Mouse (Mus musculus): ENCODE data around the gene Cyp21a1. TPM values are rescaled to one million over a fixed set of nuclear protein-coding genes. Genes with fewer than 3 reads are reported as not detected.
A peak's percentile ranks its signal among the peaks of the same experiment; 100 is the strongest.
"Not testable (repeated sequence)": the region's sequence is repeated elsewhere in the genome, so short reads cannot be mapped to it uniquely, and the experiment has no call there.

The Cyp21a1 gene
- total and polyA plus RNA-seq, 3 experiments = 0.20 TPM; not detected in 2

DNA sequence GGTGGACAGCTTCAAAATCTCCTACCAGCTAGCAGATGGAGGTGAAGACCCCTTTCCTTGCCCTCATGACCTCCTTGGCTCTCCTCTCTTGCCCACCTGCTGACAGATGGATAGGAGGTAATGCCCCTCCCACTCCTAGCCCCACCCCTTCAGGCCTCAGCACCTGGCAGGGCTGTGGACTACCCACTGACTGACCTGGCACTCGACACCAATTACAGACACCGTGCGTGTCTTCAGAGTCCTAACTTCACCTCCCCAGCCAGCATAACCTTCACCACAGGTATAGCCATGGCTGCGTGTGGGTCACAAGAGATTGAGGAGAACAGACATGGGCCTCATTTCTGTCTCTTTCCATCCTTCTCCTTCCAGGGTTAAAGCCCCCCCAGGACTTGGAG, 4.8 kb downstream of the Cyp21a1 start:
- Histone ChIP-seq H3K4me3 (no peak overlapping the region), H3K36me3 (ENCODE audit: control insufficient read depth, insufficient read depth, low read length) (no peaks in the 10 kb centered on the region), H3K9ac (ENCODE audit: low read depth, low read length) (no peak overlapping the region), H3K79me2 (replicated peaks; ENCODE audit: control insufficient read depth, insufficient read depth, low read length) (no peaks in the 10 kb centered on the region), H3K4me1 (ENCODE audit: control insufficient read depth, insufficient read depth, low read length) (no peaks in the 10 kb centered on the region), H3K27me3 (ENCODE audit: control insufficient read depth, insufficient read depth, low read length) (no peaks in the 10 kb centered on the region), H3K27ac (no peak overlapping the region)
- TF ChIP-seq EP300 (IDR thresholded peaks at IDR 0.05; ENCODE audit: insufficient read depth, low read depth, low read length) = no peak
- TF ChIP-seq POLR2A (IDR thresholded peaks at IDR 0.05; ENCODE audit: insufficient read depth, low read depth, low read length) = no peak
- no peak for TF ChIP-seq CTCF (IDR thresholded peaks at IDR 0.05)
- no peak for DNase-seq
- WGBS = 84% methylated on average over 4 of the region's 4 CpGs
- intact Hi-C loops (cut with DNase I) = no loop called here

- Histone ChIP-seq H3K4me3 (no peak overlapping the region), H3K36me3 (ENCODE audit: control insufficient read depth, insufficient read depth, low read length) (no peaks in the 10 kb centered on the region), H3K4me1 (ENCODE audit: control insufficient read depth, insufficient read depth, low read length) (no peaks in the 10 kb centered on the region), H3K27me3 (ENCODE audit: control insufficient read depth, insufficient read depth, low read length) (no peaks in the 10 kb centered on the region), H3K9ac (ENCODE audit: low read depth, low read length) (no peak overlapping the region), H3K79me2 (replicated peaks; ENCODE audit: control insufficient read depth, insufficient read depth, low read length) (no peaks in the 10 kb centered on the region), H3K27ac (no peak overlapping the region)
- intact Hi-C loops (cut with DNase I) = no loop called here
- no peak for TF ChIP-seq EP300 (IDR thresholded peaks at IDR 0.05; ENCODE audit: insufficient read depth, low read depth, low read length)
- TF ChIP-seq CTCF (IDR thresholded peaks at IDR 0.05) = no peak
- TF ChIP-seq POLR2A (IDR thresholded peaks at IDR 0.05; ENCODE audit: insufficient read depth, low read depth, low read length) = no peak
- 86% methylated on average over 17 of the region's 17 CpGs for WGBS
- no peak for DNase-seq
Measured at GRCm38 (mm10) chr17:34798866-34799530, 5.4 kb downstream of the Cyp21a1 start.

DNA sequence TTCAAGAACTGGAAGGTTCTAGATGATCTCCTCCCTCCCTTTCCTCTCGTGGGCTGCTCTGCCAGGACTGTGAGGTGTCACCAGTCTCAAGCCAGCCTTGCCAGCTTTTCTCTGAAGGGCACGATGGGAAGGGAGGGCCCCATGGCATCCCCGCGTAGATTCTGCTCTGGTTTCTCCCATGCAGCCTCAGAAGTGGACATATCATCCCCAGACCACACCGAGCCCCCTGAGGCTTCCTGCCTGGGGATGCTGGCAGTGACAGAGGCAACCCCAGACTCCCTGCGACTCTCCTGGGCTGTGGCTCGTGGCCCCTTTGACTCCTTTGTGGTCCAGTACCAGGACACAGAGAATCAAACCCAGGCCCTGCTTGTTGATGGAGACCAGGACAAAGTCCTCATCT, 6.3 kb downstream of the Cyp21a1 start:
- H3K4me3 ChIP-seq; H3K4me1 ChIP-seq (ENCODE audit: control insufficient read depth, insufficient read depth, low read length); H3K36me3 ChIP-seq (ENCODE audit: control insufficient read depth, insufficient read depth, low read length); H3K79me2 ChIP-seq (replicated peaks; ENCODE audit: control insufficient read depth, insufficient read depth, low read length); H3K27ac ChIP-seq; H3K27me3 ChIP-seq (ENCODE audit: control insufficient read depth, insufficient read depth, low read length); DNase-seq; intact Hi-C loops (cut with DNase I); H3K9ac ChIP-seq (ENCODE audit: low read depth, low read length): not testable (repeated sequence)
- WGBS = 71% methylated on average over 6 of the region's 7 CpGs

- H3K79me2 ChIP-seq (replicated peaks; ENCODE audit: control insufficient read depth, insufficient read depth, low read length); H3K4me1 ChIP-seq (ENCODE audit: control insufficient read depth, insufficient read depth, low read length); H3K9ac ChIP-seq (ENCODE audit: low read depth, low read length); H3K27ac ChIP-seq; H3K27me3 ChIP-seq (ENCODE audit: control insufficient read depth, insufficient read depth, low read length); intact Hi-C loops (cut with DNase I); DNase-seq; H3K36me3 ChIP-seq (ENCODE audit: control insufficient read depth, insufficient read depth, low read length); H3K4me3 ChIP-seq: not testable (repeated sequence)
- 68% methylated on average over 10 of the region's 10 CpGs for WGBS
Measured at GRCm38 (mm10) chr17:34797211-34797995, 7.0 kb downstream of the Cyp21a1 start.

DNA sequence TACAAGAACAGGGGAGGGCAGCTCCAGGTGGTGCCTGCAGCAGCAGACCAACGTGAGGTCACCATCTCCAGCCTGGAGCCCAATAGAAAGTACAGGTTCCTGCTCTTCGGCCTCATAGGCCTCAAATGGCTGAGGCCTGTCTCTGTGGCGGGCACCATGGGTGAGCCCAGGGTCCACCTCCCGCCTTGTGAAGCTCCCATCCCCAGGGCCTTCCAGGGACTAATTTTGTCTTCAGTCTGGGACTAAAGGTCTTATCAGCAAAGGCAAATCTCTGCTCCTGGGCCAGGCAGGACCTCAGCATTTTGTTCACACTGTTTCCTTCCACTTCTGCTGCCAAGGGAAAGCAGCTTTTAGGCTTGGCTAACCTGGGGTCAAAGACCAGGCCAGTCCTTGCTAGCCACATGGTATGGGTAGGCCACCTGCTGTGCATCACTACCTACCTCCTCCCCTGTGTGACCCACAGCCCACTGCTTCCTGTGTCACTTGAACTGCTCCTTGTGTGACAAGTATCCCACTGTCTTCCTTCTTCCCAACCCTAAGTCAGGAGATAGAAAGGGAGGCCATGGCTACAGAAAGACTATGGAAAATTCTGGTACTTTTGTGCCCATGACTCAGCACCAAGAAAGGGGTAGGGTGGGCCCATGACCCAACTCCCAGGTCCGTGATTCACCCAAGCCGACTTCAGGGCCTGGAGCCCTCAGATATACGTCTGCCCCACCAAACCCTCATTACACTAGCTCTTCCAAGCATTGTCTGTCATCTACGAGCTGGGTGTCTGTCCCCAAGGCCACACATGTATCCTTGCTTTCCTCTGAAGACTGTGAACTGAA, 7.8 kb downstream of the Cyp21a1 start:
- Histone ChIP-seq H3K27me3 (ENCODE audit: control insufficient read depth, insufficient read depth, low read length) (no peaks in the 10 kb centered on the region), H3K4me3 (no peak overlapping the region), H3K79me2 (replicated peaks; ENCODE audit: control insufficient read depth, insufficient read depth, low read length) (no peaks in the 10 kb centered on the region), H3K36me3 (ENCODE audit: control insufficient read depth, insufficient read depth, low read length) (no peaks in the 10 kb centered on the region), H3K9ac (ENCODE audit: low read depth, low read length) (no peak overlapping the region), H3K27ac (no peak overlapping the region), H3K4me1 (ENCODE audit: control insufficient read depth, insufficient read depth, low read length) (no peaks in the 10 kb centered on the region)
- no peak for TF ChIP-seq POLR2A (IDR thresholded peaks at IDR 0.05; ENCODE audit: insufficient read depth, low read depth, low read length)
- TF ChIP-seq EP300 (IDR thresholded peaks at IDR 0.05; ENCODE audit: insufficient read depth, low read depth, low read length) = no peak
- no peak for TF ChIP-seq CTCF (IDR thresholded peaks at IDR 0.05)
- no peak for DNase-seq
- WGBS = 89% methylated on average over 8 of the region's 8 CpGs
- intact Hi-C loops (cut with DNase I) = no loop called here

- peak; percentile 25 to 68 for DNase-seq
- 66% methylated on average over 9 of the region's 9 CpGs for WGBS
- TF ChIP-seq CTCF (IDR thresholded peaks at IDR 0.05) (peak; percentile 66), EP300 (IDR thresholded peaks at IDR 0.05; ENCODE audit: insufficient read depth, low read depth, low read length) (no peak)
Measured at GRCm38 (mm10) chr17:34795633-34796032, 8.7 kb downstream of the Cyp21a1 start.

More at GRCm38 (mm10) chr17:34795633-34796032, 8.7 kb downstream of the Cyp21a1 start:
- H3K9ac ChIP-seq (ENCODE audit: low read depth, low read length) = no peak overlapping the region
- no peaks in the 10 kb centered on the region for H3K27me3 ChIP-seq (ENCODE audit: control insufficient read depth, insufficient read depth, low read length)
- H3K79me2 ChIP-seq (replicated peaks; ENCODE audit: control insufficient read depth, insufficient read depth, low read length) = no peaks in the 10 kb centered on the region
- H3K27ac ChIP-seq = no peak overlapping the region
- intact Hi-C loops (cut with DNase I) = no loop called here
- H3K4me1 ChIP-seq (ENCODE audit: control insufficient read depth, insufficient read depth, low read length) = no peaks in the 10 kb centered on the region
- no peaks in the 10 kb centered on the region for H3K36me3 ChIP-seq (ENCODE audit: control insufficient read depth, insufficient read depth, low read length)
- H3K4me3 ChIP-seq = no peak overlapping the region
